In genomic region chr3:52955481-52956019, GRCm38 (mm10) we compare ENCODE assay signal across 9 mouse cellular contexts.
DNase-seq lines count a peak whose midpoint lies in the region; ATAC-seq and TF ChIP-seq lines count a peak whose summit lies in the region.
"Had no signal": no experiment of that assay in that cellular context is flagged by ENCODE, and none has a peak within 500 bp of the region (broad histone marks: within the 10 kb centered on the region; RNA-seq: fewer than 3 reads in every experiment).

No protein-coding gene starts in this region.

- peak; percentile 41 to 52 for DNase-seq in lung, adult 18-20 months
- DNase-seq in lung, adult 2 months: no peak
- DNase-seq in kidney, postnatal 25 days: peak; percentile 79 to 85
- no peak for DNase-seq in urinary bladder, postnatal 25 days (ENCODE audit: low spot score)
- no peak for DNase-seq in MN1 (ENCODE audit: low spot score)

- H3K4me2 ChIP-seq in heart, embryonic 15.5 days: peak overlapping the region; percentile 30
- H3K4me2 ChIP-seq in midbrain, embryonic 12.5 days (replicated peaks): 0 out of 2 replicates have a peak overlapping the region, but pooled peaks have one; percentile 0
- H3K4me2 ChIP-seq: limb, embryonic 15.5 days had no signal

- H3K36me3 ChIP-seq in heart, embryonic 15.5 days: no peaks in the 10 kb centered on the region
- no peaks in the 10 kb centered on the region for H3K36me3 ChIP-seq in midbrain, embryonic 12.5 days
- H3K36me3 ChIP-seq: limb, embryonic 15.5 days had no signal

- TF ChIP-seq POLR2A in lung, adult 2 months (IDR thresholded peaks at IDR 0.05; ENCODE audit: borderline replicate concordance, extremely low read depth, low read depth, low read length): no peak

- WGBS in lung, adult 2 months: 6% methylated on average over 10 of the region's 10 CpGs
- 4% methylated on average over 10 of the region's 10 CpGs for WGBS in heart, embryonic 15.5 days
- 14% methylated on average over 10 of the region's 10 CpGs for WGBS in midbrain, embryonic 12.5 days

- peak; percentile 78 for ATAC-seq in heart, embryonic 15.5 days (replicated peaks; ENCODE audit: insufficient number of reproducible peaks, insufficient read depth, low FRiP score, low read depth)
- peak; percentile 58 for ATAC-seq in midbrain, embryonic 12.5 days (ENCODE audit: low FRiP score, low read depth)
- ATAC-seq in erythroblast, adult 5-6 weeks (replicated peaks; ENCODE audit: low FRiP score, poor library complexity, severe bottlenecking): no peak

- no peaks in the 10 kb centered on the region for H3K9me3 ChIP-seq in heart, embryonic 15.5 days (replicated peaks)
- H3K9me3 ChIP-seq in midbrain, embryonic 12.5 days: no peaks in the 10 kb centered on the region; the same call in 1 of the 2 replicates
- H3K9me3 ChIP-seq: limb, embryonic 15.5 days had no signal

- H3K4me1 ChIP-seq in lung, adult 2 months (ENCODE audit: control insufficient read depth, insufficient read depth, low read length): peaks cover 3% of the 10 kb centered on the region
- peaks cover 27% of the 10 kb centered on the region for H3K4me1 ChIP-seq in heart, embryonic 15.5 days (replicated peaks)
- peaks cover 7% of the 10 kb centered on the region for H3K4me1 ChIP-seq in midbrain, embryonic 12.5 days

- no peak for TF ChIP-seq CTCF in lung, adult 2 months (IDR thresholded peaks at IDR 0.05; ENCODE audit: insufficient read depth, low read length)

- no peak overlapping the region for H3K4me3 ChIP-seq in lung, adult 2 months (replicated peaks; ENCODE audit: extremely low read depth, low read depth, low read length)
- no peak overlapping the region for H3K4me3 ChIP-seq in heart, embryonic 15.5 days
- no peak overlapping the region for H3K4me3 ChIP-seq in midbrain, embryonic 12.5 days
- H3K4me3 ChIP-seq: limb, embryonic 15.5 days had no signal

- H3K27ac ChIP-seq in heart, embryonic 15.5 days: peak overlapping the region; percentile 78
- no peak overlapping the region for H3K27ac ChIP-seq in midbrain, embryonic 12.5 days (replicated peaks)

- no peaks in the 10 kb centered on the region for H3K27me3 ChIP-seq in heart, embryonic 15.5 days
- H3K27me3 ChIP-seq in midbrain, embryonic 12.5 days: 0 out of 2 replicates have a peak, but pooled peaks cover 4% of the 10 kb centered on the region
- H3K27me3 ChIP-seq: limb, embryonic 15.5 days had no signal

- H3K9ac ChIP-seq in heart, embryonic 15.5 days: no peak overlapping the region
- H3K9ac ChIP-seq in midbrain, embryonic 12.5 days (replicated peaks): no peak overlapping the region
- H3K9ac ChIP-seq: limb, embryonic 15.5 days had no signal

Comparison
In these comparisons a context has a peak if more than half of its experiments do, and no peak if none do; other contexts are left out.
1. DNase-seq: peak in lung, adult 18-20 months (2 of 2) and kidney, postnatal 25 days (2 of 2); none in lung, adult 2 months (single experiment), urinary bladder, postnatal 25 days (single experiment) and MN1 (single experiment).